In genomic region chr9:48618111-48618510, GRCm38 (mm10) we compare ENCODE assay signal across 9 mouse cellular contexts. TPM values are rescaled to one million over a fixed set of nuclear protein-coding genes. Genes with fewer than 3 reads are reported as not detected.
DNase-seq lines count a peak whose midpoint lies in the region; ATAC-seq lines count a peak whose summit lies in the region.
"Had no signal": no experiment of that assay in that cellular context is flagged by ENCODE, and none has a peak within 500 bp of the region (broad histone marks: within the 10 kb centered on the region; RNA-seq: fewer than 3 reads in every experiment).

No protein-coding gene starts in this region.

- H3K27me3 ChIP-seq in forebrain, embryonic 10.5 days (ENCODE audit: poor library complexity, severe bottlenecking): peaks cover 7% of the 10 kb centered on the region
- H3K27me3 ChIP-seq in forebrain, embryonic 13.5 days: 0 out of 2 replicates have a peak, but pooled peaks cover 3% of the 10 kb centered on the region

- H3K9ac ChIP-seq in forebrain, embryonic 13.5 days: no peak overlapping the region

- no peak overlapping the region for H3K4me2 ChIP-seq in forebrain, embryonic 13.5 days

- WGBS in forebrain, embryonic 10.5 days: 82% methylated on average over 8 of the region's 8 CpGs
- 87% methylated on average over 8 of the region's 8 CpGs for WGBS in forebrain, embryonic 13.5 days

- intact Hi-C loops in gastrocnemius, postnatal 36 days (cut with DNase I): loop anchor here (10.0 kb wide), 1 partner anchor 163 kb away; no protein-coding TSS in a partner anchor

- no peak for ATAC-seq in forebrain, embryonic 13.5 days

- peaks cover 21% of the 10 kb centered on the region for H3K4me1 ChIP-seq in forebrain, embryonic 10.5 days
- no peaks in the 10 kb centered on the region for H3K4me1 ChIP-seq in forebrain, embryonic 13.5 days

- no peak overlapping the region for H3K4me3 ChIP-seq in forebrain, embryonic 10.5 days
- H3K4me3 ChIP-seq in forebrain, embryonic 13.5 days: no peak overlapping the region

- no peaks in the 10 kb centered on the region for H3K36me3 ChIP-seq in forebrain, embryonic 10.5 days (replicated peaks)
- H3K36me3 ChIP-seq in forebrain, embryonic 13.5 days (ENCODE audit: poor library complexity, severe bottlenecking): no peaks in the 10 kb centered on the region

- peak; percentile 13 for DNase-seq in forebrain, embryonic 10.5 days (ENCODE audit: extremely low spot score, low spot score)
- peak; percentile 5 to 51 for DNase-seq in adrenal gland, adult 18-20 months (ENCODE audit: low spot score in 2 of 2)
- peak; percentile 68 to 76 for DNase-seq in gastrocnemius, postnatal 36 days
- peak; percentile 45 to 68 for DNase-seq in kidney, postnatal 25 days
- DNase-seq in testis, postnatal 14 days (ENCODE audit: low spot score): peak; percentile 31
- no peak for DNase-seq in layer of hippocampus, adult 11-12 months (ENCODE audit: low spot score)
- no peak for DNase-seq in thymus, postnatal 0 days (ENCODE audit: low spot score)

- H3K9me3 ChIP-seq in forebrain, embryonic 10.5 days: no peaks in the 10 kb centered on the region
- H3K9me3 ChIP-seq in forebrain, embryonic 13.5 days (replicated peaks): no peaks in the 10 kb centered on the region

- H3K27ac ChIP-seq in forebrain, embryonic 10.5 days: no peak overlapping the region
- no peak overlapping the region for H3K27ac ChIP-seq in forebrain, embryonic 13.5 days

RNA-seq across cellular contexts. Expression of gene Nnmt, which starts 13.2 kb away (rescaled TPM):
- 0.73 and 1.2 TPM in 2 replicates for polyA plus RNA-seq in forebrain, embryonic 10.5 days (2016; fragmentation: Nextera tagmentation; extraction: Ambion mirVana)
- polyA plus RNA-seq in forebrain, embryonic 13.5 days (2015; fragmentation: Nextera tagmentation; extraction: Ambion mirVana): 0.40 TPM in 1 of 2 replicates, not detected in the other
- total RNA-seq in adrenal gland, adult 18-20 months (2021): 10 to 100 TPM; 24.5 to 55.3 TPM
- total RNA-seq in gastrocnemius, postnatal 36 days (2021): 1 to 10 TPM; 2.8 to 5.2 TPM
- polyA plus RNA-seq in thymus, postnatal 0 days (2015; fragmentation: Nextera tagmentation; extraction: Ambion mirVana): 1.7 and 2.2 TPM in 2 replicates
- total RNA-seq: common myeloid progenitor, adult 5-6 weeks had no signal

Comparison
In these comparisons a context has a peak if more than half of its experiments do, and no peak if none do; other contexts are left out.
1. DNase-seq: peak in forebrain, embryonic 10.5 days (single experiment), adrenal gland, adult 18-20 months (2 of 2), gastrocnemius, postnatal 36 days (2 of 2), kidney, postnatal 25 days (2 of 2) and testis, postnatal 14 days (single experiment); none in layer of hippocampus, adult 11-12 months (single experiment) and thymus, postnatal 0 days (single experiment).